Mouse (Mus musculus) limb, embryonic 10.5 days (tissue): ENCODE results near the gene Esam. TPM values are rescaled to one million over a fixed set of nuclear protein-coding genes. Genes with fewer than 3 reads are reported as not detected.
A peak's percentile ranks its signal among the peaks of the same experiment; 100 is the strongest.

Experiments
- DNase-seq: peaks from one replicate; pipeline ENCODE4 v3.0.0-alpha.2; 2017; ENCODE audit warnings: low spot score
- H3K27ac ChIP-seq: fragments of 300-500 bp; sonication (generic); 2 replicates; pipeline ENCODE4 v1.5.1; 2016; ENCODE audit warnings: mild to moderate bottlenecking
- H3K27me3 ChIP-seq: fragments of 300-500 bp; sonication (generic); 2 replicates; pipeline ENCODE4 v1.6.1; 2016; ENCODE audit warnings: low read depth, mild to moderate bottlenecking; ENCODE audit not compliant: poor library complexity, severe bottlenecking
- H3K36me3 ChIP-seq: fragments of 300-500 bp; sonication (generic); 2 replicates; pipeline ENCODE4 v1.6.1; 2016; ENCODE audit warnings: mild to moderate bottlenecking, moderate library complexity
- H3K4me1 ChIP-seq: fragments of 300-500 bp; sonication (generic); 2 replicates; pipeline ENCODE4 v1.6.1; 2016
- H3K4me3 ChIP-seq: fragments of 300-500 bp; sonication (generic); 2 replicates; pipeline ENCODE4 v1.5.1; 2016; ENCODE audit warnings: mild to moderate bottlenecking, moderate library complexity
- H3K9me3 ChIP-seq: fragments of 300-500 bp; sonication (generic); replicated peaks from 2 replicates; pipeline ENCODE4 v1.6.1; 2016; ENCODE audit warnings: mild to moderate bottlenecking
- WGBS: fragments of 180-500 bp; shearing (Covaris S2); methylation state at CpG from one replicate; pipeline ENCODE4 v1.1.7; 2016; 5-methylcytosine and 5-hydroxymethylcytosine counted together
- polyA plus RNA-seq: library from polyadenylated mRNA; unstranded; fragments of >200 nt; fragmentation: Nextera tagmentation; extraction: Ambion mirVana; gene quantifications from 2 replicates; pipeline ENCODE4 v1.2.1, GENCODE M21; 2016

Esam gene
- 33.7 and 34.3 TPM in 2 replicates for polyA plus RNA-seq

DNA sequence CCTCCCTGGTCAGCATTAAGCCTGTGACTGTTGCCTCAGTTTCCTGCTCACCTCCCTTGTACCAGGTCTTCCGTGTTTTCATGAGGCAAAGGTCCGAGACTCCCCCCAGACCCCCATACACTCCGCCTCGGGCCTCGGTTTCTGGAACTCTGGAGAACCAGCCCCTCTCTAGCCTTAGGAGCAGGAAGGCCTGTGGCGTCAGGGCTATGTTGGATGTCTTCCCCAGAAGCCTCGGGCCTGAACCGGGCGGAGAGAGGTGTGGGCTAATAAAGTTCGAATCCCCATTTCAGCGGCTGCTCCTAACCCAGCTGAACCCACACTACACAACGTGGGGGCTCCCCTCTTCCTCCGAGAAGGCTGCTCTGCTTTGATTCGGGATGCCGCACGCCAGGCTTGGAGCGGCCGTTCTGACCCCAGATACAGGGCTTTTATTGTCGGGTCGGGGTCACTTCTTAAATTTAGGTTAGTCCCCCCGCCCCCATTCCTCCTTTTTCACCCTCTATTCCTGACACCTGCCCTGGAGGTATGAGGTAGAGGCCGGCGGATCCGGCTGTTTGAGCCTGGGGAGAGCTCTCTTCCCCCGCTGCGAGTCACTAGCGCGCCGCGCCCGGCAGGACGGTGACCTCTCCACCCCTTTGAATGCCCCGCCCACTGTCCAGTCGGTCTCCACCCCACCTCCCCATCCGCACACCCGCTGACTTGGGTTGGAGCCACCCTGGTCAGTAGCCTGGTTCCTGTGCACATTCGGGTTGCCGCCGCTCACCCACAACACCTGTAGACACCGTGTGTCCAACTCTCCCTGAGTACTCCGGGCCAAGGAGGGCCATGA is at the start of gene Esam:
Gene Esam, plus strand, starts transcription at position 683 of the 829 bp plus-strand sequence.
- no peaks in the 10 kb centered on the region for H3K9me3 ChIP-seq
- H3K27me3 ChIP-seq, result peaks cover 74% of the 10 kb centered on the region
- H3K36me3 ChIP-seq, result peaks cover 33% of the 10 kb centered on the region
- H3K4me3 ChIP-seq, result peak within 1 kb of the TSS; percentile 39
- 2% methylated on average over 41 of the region's 41 CpGs for WGBS
- DNase-seq, result peak; percentile 54
- H3K4me1 ChIP-seq, result peaks cover 40% of the 10 kb centered on the region
- H3K27ac ChIP-seq, result no peak within 1 kb of the TSS

DNA sequence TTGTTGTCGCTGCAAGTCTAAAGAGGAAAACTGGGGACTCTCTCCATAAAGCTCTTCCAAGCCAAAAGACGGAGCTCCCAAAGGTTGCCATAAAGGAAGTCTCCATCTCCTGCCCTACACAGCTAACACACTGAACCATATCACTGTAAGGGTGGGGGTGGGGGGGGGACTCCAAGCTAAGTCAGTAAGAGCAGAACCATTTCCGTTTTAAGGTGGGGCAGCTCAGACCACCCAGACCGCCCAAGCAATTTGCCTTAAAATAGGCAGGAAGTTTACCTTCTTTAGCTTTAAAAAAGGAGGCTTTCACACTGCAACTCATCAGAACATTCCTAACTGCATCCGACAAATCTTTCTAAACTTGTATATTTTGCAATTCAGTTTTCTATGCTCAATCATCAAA is 42.7 kb upstream of the Esam start:
- 65% methylated on average over 5 of the region's 5 CpGs for WGBS
- Histone ChIP-seq H3K27ac (no peak overlapping the region), H3K4me3 (no peak overlapping the region), H3K27me3 (no peaks in the 10 kb centered on the region), H3K9me3 (no peaks in the 10 kb centered on the region), H3K36me3 (no peaks in the 10 kb centered on the region), H3K4me1 (peaks cover 10% of the 10 kb centered on the region)
- no peak for DNase-seq

DNA sequence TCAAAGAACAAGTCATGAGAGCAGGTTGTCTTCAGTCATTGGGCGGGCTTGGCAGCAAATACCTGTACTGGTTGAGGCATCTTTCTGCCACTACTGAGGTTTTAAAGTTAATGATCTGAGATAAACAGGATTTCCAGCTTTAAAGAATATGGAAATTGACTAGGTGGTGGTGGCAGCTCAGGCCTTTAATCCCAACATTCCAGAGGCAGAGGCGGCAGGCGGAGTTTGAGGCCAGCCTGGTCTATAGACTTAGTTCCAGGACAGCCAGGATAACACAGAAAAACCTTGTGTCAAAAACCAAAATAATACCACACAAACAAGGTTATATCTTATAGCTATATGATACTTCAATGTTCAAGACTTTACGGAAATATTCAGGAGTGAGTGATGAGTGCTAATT is 39.8 kb upstream of the Esam start:
- peaks cover 18% of the 10 kb centered on the region for H3K4me1 ChIP-seq
- H3K4me3 ChIP-seq, result peak overlapping the region; percentile 99
- WGBS, result 42% methylated on average over 4 of the region's 4 CpGs
- peak overlapping the region; percentile 99; the same call in 1 of the 2 replicates for H3K27ac ChIP-seq
- no peak for DNase-seq
- no peaks in the 10 kb centered on the region for H3K27me3 ChIP-seq
- H3K9me3 ChIP-seq, result no peaks in the 10 kb centered on the region
- peaks cover 11% of the 10 kb centered on the region for H3K36me3 ChIP-seq

DNA sequence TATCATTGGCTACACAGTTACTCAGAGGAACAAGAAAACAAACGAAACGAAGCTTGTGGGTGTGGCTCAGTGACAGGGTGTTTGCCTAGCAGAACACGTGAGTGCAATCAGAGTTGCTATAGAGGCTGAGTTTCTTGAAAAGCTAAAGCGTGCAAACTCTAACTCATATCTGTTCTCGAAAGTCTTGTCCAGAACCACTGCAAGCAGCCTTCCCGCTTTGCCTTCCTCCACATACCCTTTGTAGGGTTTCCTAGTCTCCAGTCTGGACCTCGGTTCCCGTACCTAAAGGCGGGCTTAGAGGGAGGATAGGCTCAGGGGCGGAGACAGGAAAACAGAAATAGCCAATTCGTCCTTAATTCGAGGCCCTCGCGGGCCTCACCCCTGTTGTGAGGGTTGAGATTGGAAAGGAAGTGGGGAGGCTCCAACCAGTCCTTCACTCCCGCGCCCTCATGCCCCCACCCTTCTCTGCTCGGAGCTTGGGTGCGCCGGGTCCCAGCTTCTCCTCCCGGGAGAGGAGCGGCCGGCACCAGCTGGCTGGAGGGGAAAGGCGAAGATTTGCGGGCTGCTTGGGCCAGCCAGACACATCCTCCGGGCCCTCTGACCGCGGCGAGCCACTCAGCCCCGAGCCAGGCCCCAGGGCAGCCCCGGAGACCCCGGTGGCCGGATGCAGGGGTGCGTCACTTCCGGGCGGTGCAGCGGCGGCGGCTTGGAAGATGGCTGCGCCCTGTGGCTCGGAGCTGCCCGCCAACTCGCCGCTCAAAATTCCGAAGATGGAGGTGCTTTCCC is 39.1 kb upstream of the Esam start, which contains the start of gene Msantd2:
Gene Msantd2, plus strand, starts transcription at position 709 of the 786 bp plus-strand sequence.
- DNase-seq, result peak; percentile 98
- peak within 1 kb of the TSS; percentile 99 for H3K27ac ChIP-seq
- H3K4me1 ChIP-seq, result peaks cover 18% of the 10 kb centered on the region
- peaks cover 19% of the 10 kb centered on the region for H3K36me3 ChIP-seq
- under 1% methylated on average over 44 of the region's 44 CpGs for WGBS
- peak within 1 kb of the TSS; percentile 99 for H3K4me3 ChIP-seq
- H3K27me3 ChIP-seq, result no peaks in the 10 kb centered on the region
- no peaks in the 10 kb centered on the region for H3K9me3 ChIP-seq

DNA sequence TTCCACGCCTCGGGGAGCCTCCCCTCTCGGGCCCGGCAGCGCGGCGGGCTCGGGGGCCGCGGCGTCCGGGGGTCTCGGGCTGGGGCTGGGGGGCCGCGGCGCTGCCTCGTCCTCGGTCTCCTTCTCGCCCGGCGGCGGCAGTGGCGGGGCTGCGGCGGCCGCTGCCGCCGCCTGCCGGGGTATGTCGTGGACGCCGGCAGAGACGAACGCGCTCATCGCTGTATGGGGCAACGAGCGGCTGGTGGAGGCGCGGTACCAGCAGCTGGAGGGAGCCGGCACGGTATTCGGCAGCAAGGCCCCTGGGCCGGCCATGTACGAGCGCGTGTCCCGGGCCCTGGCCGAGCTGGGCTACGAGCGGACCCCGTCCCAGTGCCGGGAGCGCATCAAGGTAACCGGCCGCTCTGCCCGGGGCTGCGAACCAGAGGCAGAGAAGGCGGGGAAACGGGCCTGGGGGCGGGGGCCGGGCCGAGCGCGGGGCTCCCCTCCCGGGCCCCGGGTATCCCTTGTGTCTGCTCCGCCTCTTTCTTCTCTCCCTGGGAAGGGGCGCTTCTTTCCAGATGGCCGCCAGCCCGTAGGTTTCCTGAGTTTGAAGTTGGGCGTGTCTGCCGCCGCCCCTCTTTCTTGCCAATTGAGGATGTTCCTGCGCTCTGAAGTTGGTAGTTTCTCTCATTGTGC is 38.3 kb upstream of the Esam start:
- Histone ChIP-seq H3K4me3 (peak overlapping the region; percentile 99), H3K27me3 (no peaks in the 10 kb centered on the region), H3K9me3 (no peaks in the 10 kb centered on the region), H3K27ac (peak overlapping the region; percentile 99), H3K4me1 (peaks cover 18% of the 10 kb centered on the region), H3K36me3 (peaks cover 26% of the 10 kb centered on the region)
- 0% methylated on average over 75 of the region's 75 CpGs for WGBS
- peak; percentile 81 for DNase-seq

DNA sequence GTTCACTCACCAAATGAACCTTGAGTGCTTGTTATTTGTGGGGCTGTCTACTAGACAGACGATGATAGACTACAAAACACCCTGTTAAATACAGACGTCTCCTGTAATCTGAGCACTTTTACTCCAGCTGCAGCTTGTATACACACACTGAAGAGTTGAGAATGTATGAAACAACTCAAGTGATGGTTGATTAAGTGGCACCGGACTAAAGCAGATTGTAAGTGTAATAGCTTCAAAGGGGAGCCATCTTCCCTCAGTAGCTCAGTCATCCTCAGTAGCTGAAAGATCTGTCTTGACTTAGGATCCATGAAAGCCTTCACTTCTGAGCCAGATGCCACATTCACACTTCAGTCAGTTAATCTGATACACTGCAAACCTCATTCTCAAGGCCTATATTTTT is 32.1 kb upstream of the Esam start:
- no peak overlapping the region for H3K27ac ChIP-seq
- peaks cover 43% of the 10 kb centered on the region for H3K36me3 ChIP-seq
- H3K9me3 ChIP-seq, result no peaks in the 10 kb centered on the region
- no peaks in the 10 kb centered on the region for H3K27me3 ChIP-seq
- H3K4me1 ChIP-seq, result peaks cover 3% of the 10 kb centered on the region
- no peak overlapping the region for H3K4me3 ChIP-seq
- 63% methylated on average over 3 of the region's 3 CpGs for WGBS
- DNase-seq, result no peak

DNA sequence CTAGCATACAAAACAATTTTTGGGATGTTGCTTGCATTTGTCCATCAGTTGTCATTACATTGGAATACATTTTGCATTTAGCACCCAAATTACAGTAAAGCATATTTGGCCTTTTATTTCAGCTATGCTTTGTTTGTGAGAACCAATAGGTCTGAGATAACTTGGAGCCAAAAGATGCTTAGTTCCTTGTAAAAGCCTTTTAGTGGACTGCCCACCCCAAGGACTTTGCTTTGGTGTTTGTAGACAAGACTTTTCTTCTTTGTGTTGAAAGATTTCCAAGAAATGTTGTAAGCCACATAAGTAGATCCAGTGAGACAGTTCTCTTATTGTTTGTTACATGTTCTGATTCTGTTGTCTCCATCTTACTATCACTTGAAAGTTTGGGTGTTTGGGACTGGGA is 31.6 kb upstream of the Esam start:
- Histone ChIP-seq H3K9me3 (no peaks in the 10 kb centered on the region), H3K36me3 (peaks cover 43% of the 10 kb centered on the region), H3K27ac (no peak overlapping the region), H3K27me3 (no peaks in the 10 kb centered on the region), H3K4me3 (no peak overlapping the region), H3K4me1 (no peaks in the 10 kb centered on the region)
- no peak for DNase-seq

DNA sequence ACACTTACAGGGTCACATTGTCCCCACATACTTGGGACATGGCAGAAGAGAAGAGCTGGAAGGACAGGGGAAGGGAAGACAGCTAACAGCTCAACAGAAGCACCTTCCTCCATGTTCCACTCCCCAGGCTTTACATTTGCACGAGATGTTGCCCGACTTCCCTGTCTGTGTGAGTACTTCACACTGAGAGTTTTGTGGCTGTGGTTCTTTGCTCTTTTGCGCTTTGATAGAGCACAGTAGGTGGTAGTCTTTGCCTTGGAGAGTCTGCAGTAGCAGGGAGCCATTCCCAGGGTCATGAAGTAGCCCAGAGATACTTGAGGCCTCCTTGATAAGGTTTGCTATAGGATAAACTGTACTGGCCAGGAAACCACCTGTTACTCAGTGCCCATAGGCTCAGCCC is 27.7 kb upstream of the Esam start:
- H3K36me3 ChIP-seq, result peaks cover 25% of the 10 kb centered on the region
- 84% methylated on average over 3 of the region's 3 CpGs for WGBS
- H3K4me1 ChIP-seq, result no peaks in the 10 kb centered on the region
- H3K9me3 ChIP-seq, result no peaks in the 10 kb centered on the region
- H3K27ac ChIP-seq, result no peak overlapping the region
- no peak overlapping the region for H3K4me3 ChIP-seq
- no peak for DNase-seq
- no peaks in the 10 kb centered on the region for H3K27me3 ChIP-seq

DNA sequence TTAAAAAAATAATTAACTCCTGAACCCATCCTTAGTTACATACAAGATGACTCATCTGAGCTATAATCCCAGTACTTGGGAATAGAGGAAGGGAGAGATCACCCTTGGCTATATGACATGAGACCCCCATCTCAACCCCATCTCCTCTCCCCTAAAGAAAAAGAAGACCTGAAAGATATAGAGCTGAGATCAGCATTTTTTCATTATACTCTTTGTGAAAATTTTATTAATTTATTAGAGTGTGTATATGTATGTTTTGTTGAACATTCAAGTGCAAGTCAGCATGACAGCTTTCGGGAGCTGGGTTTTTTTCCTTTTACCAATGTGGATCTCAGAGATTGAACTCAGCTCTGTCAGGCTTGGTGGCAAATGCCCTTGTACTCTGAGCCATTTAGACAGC is 26.7 kb upstream of the Esam start:
- no peaks in the 10 kb centered on the region for H3K9me3 ChIP-seq
- no peaks in the 10 kb centered on the region for H3K27me3 ChIP-seq
- no peak for DNase-seq
- WGBS, result 89% methylated on average over 1 of the region's 1 CpGs
- H3K4me1 ChIP-seq, result no peaks in the 10 kb centered on the region
- H3K4me3 ChIP-seq, result no peak overlapping the region
- H3K27ac ChIP-seq, result no peak overlapping the region
- H3K36me3 ChIP-seq, result peaks cover 19% of the 10 kb centered on the region

DNA sequence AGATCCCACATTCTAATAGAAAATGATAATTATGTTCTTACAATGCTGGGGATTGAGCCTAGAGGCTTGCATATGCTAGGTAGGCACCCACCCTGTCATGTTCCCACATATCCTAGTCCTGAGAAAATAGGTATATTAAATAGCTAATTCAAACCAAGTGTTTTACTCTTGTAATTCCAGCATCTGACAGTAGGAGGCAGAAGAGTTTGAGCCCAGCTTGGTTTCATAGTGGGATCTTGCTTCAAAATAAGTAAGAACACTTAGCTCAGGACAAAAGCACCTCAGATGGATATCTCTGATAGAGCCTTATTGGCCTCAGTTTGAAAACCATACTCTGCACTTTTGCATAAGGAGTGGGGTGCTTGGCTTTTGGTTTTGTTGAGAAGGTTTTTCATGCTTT is 23.5 kb upstream of the Esam start:
- no peaks in the 10 kb centered on the region for H3K9me3 ChIP-seq

DNA sequence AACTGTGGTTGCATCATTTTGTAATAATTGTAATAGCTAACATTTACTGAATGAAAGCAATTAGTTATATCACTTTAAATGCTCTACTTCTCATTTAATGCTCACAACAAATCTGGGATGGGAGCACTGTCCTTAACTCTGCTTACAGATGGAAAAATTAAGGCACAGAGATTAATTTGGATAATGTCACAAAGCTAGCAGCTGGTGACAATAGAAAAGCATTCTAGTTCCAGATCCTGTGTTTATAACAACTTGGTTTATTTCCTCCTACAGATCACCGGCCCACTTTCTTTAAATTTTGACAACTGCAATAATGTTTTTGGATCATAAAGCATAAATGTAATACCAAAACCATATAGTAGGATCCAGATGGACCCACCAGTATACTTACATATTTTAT is 21.9 kb upstream of the Esam start:
- no peak overlapping the region for H3K4me3 ChIP-seq
- H3K36me3 ChIP-seq, result peaks cover 15% of the 10 kb centered on the region
- no peaks in the 10 kb centered on the region for H3K9me3 ChIP-seq
- 98% methylated on average over 1 of the region's 1 CpGs for WGBS
- no peak overlapping the region for H3K27ac ChIP-seq
- no peaks in the 10 kb centered on the region for H3K27me3 ChIP-seq
- no peak for DNase-seq
- no peaks in the 10 kb centered on the region for H3K4me1 ChIP-seq

More for the DNA sequence above, 23.5 kb upstream of the Esam start:
- no peak for DNase-seq
- no peaks in the 10 kb centered on the region for H3K4me1 ChIP-seq
- peaks cover 25% of the 10 kb centered on the region for H3K36me3 ChIP-seq
- no peak overlapping the region for H3K4me3 ChIP-seq
- H3K27ac ChIP-seq, result no peak overlapping the region
- H3K27me3 ChIP-seq, result no peaks in the 10 kb centered on the region

DNA sequence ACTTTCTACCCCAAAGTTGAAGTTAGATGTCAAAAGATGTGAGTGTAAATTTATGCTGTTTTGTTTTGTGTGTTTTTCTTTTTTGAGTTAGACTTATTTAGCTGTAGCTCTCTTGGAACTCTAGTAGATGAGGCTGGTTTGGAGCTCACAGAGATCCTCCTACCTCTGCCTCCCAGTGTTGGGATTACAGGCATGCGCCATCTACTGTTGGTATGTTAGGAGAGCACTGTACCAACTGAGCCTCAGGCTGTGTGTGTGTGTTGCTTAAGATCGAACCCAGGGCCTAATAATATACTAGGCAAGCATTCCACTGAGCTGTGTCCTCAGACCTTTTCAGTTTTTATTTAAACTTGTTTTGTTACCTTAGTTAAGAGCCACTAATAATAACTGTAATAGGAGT is 15.8 kb upstream of the Esam start:
- no peaks in the 10 kb centered on the region for H3K27me3 ChIP-seq
- no peak overlapping the region for H3K4me3 ChIP-seq
- H3K36me3 ChIP-seq, result peaks cover 6% of the 10 kb centered on the region; the same call in 1 of the 2 replicates
- no peaks in the 10 kb centered on the region for H3K4me1 ChIP-seq
- DNase-seq, result no peak
- WGBS, result 90% methylated on average over 2 of the region's 2 CpGs
- no peaks in the 10 kb centered on the region for H3K9me3 ChIP-seq
- H3K27ac ChIP-seq, result no peak overlapping the region

DNA sequence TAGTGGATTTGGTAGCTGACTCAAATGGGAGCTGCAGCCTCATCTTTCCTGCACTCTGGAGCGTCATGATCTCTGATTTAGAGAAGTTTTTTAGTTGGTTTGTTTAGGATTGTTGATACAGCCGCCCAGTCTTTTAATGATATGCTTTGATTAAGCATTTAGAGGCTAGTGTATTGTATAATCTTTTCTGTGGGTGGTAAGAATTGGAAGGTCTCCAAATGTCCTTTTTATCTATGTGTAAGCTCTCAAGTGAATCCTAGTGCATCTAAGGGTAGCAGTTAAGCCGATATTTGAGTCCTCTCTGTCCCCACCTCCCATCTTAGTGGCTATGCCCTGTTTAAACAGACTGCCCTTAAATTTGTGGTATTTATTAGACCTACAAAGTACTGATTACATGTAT is 13.4 kb upstream of the Esam start:
- Histone ChIP-seq H3K9me3 (no peaks in the 10 kb centered on the region), H3K36me3 (peaks cover 12% of the 10 kb centered on the region), H3K27me3 (no peaks in the 10 kb centered on the region), H3K4me3 (no peak overlapping the region), H3K4me1 (no peaks in the 10 kb centered on the region), H3K27ac (no peak overlapping the region)
- DNase-seq, result no peak
- WGBS, result 91% methylated on average over 3 of the region's 3 CpGs
